Mouse (Mus musculus): ENCODE measurements at regions not wholly inside any gene's neighbourhood (a gene's known extent, or its start where the extent isn't known, plus 50 kb on each side); places are given as distances from the start of the nearest gene placed in this dataset.
A peak's percentile ranks its signal among the peaks of the same experiment; 100 is the strongest.
"Not testable (repeated sequence)": the region's sequence is repeated elsewhere in the genome, so short reads cannot be mapped to it uniquely, and the experiment has no call there.

- not testable (repeated sequence) for DNase-seq (ENCODE audit: low spot score)
These were observed 84.3 kb downstream of the 1810013L24Rik start for GRCm38 (mm10) chr16:8914183-8914582.

- no peak for DNase-seq (ENCODE audit: low spot score)
These were observed 86.2 kb downstream of the 1810013L24Rik start for GRCm38 (mm10) chr16:8916091-8916490.

- no peak for DNase-seq (ENCODE audit: low spot score)
These were observed 89.0 kb downstream of the 1810013L24Rik start for GRCm38 (mm10) chr16:8918741-8919535.

- DNase-seq (ENCODE audit: low spot score) = no peak
These were observed 94.8 kb downstream of the 1810013L24Rik start for GRCm38 (mm10) chr16:8924732-8925131.

- no peak for DNase-seq (ENCODE audit: low spot score)
These were observed 102.1 kb downstream of the 1810013L24Rik start for GRCm38 (mm10) chr16:8931961-8932360.

GRCm38 (mm10) chr16:8933121-8933520, 103.2 kb downstream of the 1810013L24Rik start:
- no peak for DNase-seq (ENCODE audit: low spot score)

GRCm38 (mm10) chr16:8936446-8936845, 106.5 kb downstream of the 1810013L24Rik start:
- DNase-seq (ENCODE audit: low spot score) = no peak

- no peak for DNase-seq (ENCODE audit: low spot score)
These were observed 108.6 kb downstream of the 1810013L24Rik start for GRCm38 (mm10) chr16:8938516-8938915.

GRCm38 (mm10) chr16:8939136-8939535, 109.2 kb downstream of the 1810013L24Rik start:
- DNase-seq (ENCODE audit: low spot score) = no peak

- no peak for DNase-seq (ENCODE audit: low spot score)
These were observed 114.7 kb downstream of the 1810013L24Rik start for GRCm38 (mm10) chr16:8944412-8945102.

GRCm38 (mm10) chr16:8947846-8948245, 117.9 kb downstream of the 1810013L24Rik start:
- DNase-seq (ENCODE audit: low spot score) = no peak

GRCm38 (mm10) chr16:8951156-8951899, 121.4 kb downstream of the 1810013L24Rik start:
- DNase-seq (ENCODE audit: low spot score) = no peak

GRCm38 (mm10) chr16:8961739-8962138, 131.8 kb downstream of the 1810013L24Rik start:
- DNase-seq (ENCODE audit: low spot score) = no peak

GRCm38 (mm10) chr16:8993521-8994250, 163.8 kb downstream of the 1810013L24Rik start:
- DNase-seq (ENCODE audit: low spot score) = no peak

- no peak for DNase-seq (ENCODE audit: low spot score)
These were observed 164.6 kb downstream of the 1810013L24Rik start for GRCm38 (mm10) chr16:8994521-8994920.

GRCm38 (mm10) chr16:8997250-8997649, 167.3 kb downstream of the 1810013L24Rik start:
- no peak for DNase-seq (ENCODE audit: low spot score)

GRCm38 (mm10) chr16:9004012-9004411, 174.1 kb downstream of the 1810013L24Rik start:
- DNase-seq (ENCODE audit: low spot score) = no peak

GRCm38 (mm10) chr16:9005933-9006332, 176.0 kb downstream of the 1810013L24Rik start:
- DNase-seq (ENCODE audit: low spot score) = no peak

- DNase-seq (ENCODE audit: low spot score) = peak; percentile 3
These were observed 179.6 kb downstream of the 1810013L24Rik start for GRCm38 (mm10) chr16:9009361-9010083.

GRCm38 (mm10) chr16:9011077-9011476, 181.2 kb downstream of the 1810013L24Rik start:
- no peak for DNase-seq (ENCODE audit: low spot score)

GRCm38 (mm10) chr16:9011691-9012090, 181.8 kb downstream of the 1810013L24Rik start:
- no peak for DNase-seq (ENCODE audit: low spot score)
